Mouse (Mus musculus): ENCODE data around the gene Cnksr3.
A peak's percentile ranks its signal among the peaks of the same experiment; 100 is the strongest.

Gene Cnksr3

GRCm38 (mm10) chr10:7077971-7078370 lies 134.1 kb downstream of the Cnksr3 start:
- DNase-seq (ENCODE audit: low spot score in 2 of 2) = no peak

GRCm38 (mm10) chr10:7077389-7077808 lies 134.6 kb downstream of the Cnksr3 start:
- DNase-seq (ENCODE audit: low spot score in 2 of 2) = no peak

GRCm38 (mm10) chr10:7076662-7077211 lies 135.3 kb downstream of the Cnksr3 start:
- no peak for DNase-seq (ENCODE audit: low spot score in 2 of 2)

GRCm38 (mm10) chr10:7076201-7076600 lies 135.8 kb downstream of the Cnksr3 start:
- peak; percentile 42 to 56 for DNase-seq (ENCODE audit: low spot score in 2 of 2)

GRCm38 (mm10) chr10:7075661-7076060 lies 136.4 kb downstream of the Cnksr3 start:
- no peak for DNase-seq (ENCODE audit: low spot score in 2 of 2)

- no peak for DNase-seq (ENCODE audit: low spot score in 2 of 2)
These were observed 137.8 kb downstream of the Cnksr3 start for GRCm38 (mm10) chr10:7074231-7074630.

GRCm38 (mm10) chr10:7070924-7071323 lies 141.1 kb downstream of the Cnksr3 start:
- no peak for DNase-seq (ENCODE audit: low spot score in 2 of 2)

GRCm38 (mm10) chr10:7070100-7070835 lies 141.8 kb downstream of the Cnksr3 start:
- no peak for DNase-seq (ENCODE audit: low spot score in 2 of 2)

- no peak for DNase-seq (ENCODE audit: low spot score in 2 of 2)
These were observed 142.9 kb downstream of the Cnksr3 start for GRCm38 (mm10) chr10:7069090-7069489.

All from urinary bladder, adult 18-20 months (tissue).